Mouse (Mus musculus) frontal cortex, postnatal 25 days (tissue): ENCODE results near the gene Ppp1r3d.

Experiments
- DNase-seq, 2 experiments: peaks; one replicate each; pipeline ENCODE4 v3.0.0; 2022; ENCODE audit warnings: low spot score in 2 of 2

Ppp1r3d gene

GRCm38 (mm10) chr2:178414261-178415149, at the start of gene Ppp1r3d, which contains the start of gene Fam217b:
Gene Ppp1r3d (minus strand): TSS chr2:178414472.
Gene Fam217b (plus strand): TSS chr2:178414524.
- DNase-seq, result peak; percentile 35 to 45

GRCm38 (mm10) chr2:178460353-178460752, 46.1 kb upstream of the Ppp1r3d start:
- no peak for DNase-seq

DNA sequence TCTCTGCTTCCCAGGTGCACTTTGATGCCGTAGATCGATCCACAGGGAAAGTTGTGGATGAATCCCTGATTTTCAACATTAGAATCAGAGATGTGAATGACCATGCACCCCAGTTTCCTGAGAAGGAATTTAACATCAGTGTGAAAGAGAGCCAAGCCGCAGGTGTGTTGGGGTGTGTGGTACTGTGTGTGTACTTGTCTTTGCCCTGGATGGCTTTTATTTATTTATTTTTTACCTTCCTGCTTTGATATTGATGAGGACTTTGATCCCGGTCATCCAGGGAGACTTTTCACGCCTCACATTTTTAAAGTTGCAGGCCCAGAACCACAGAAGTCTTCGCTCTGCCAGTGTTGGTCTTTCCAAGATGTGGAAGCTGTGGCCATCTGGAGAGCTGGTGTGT, 43.1 kb upstream of the Ppp1r3d start:
- no peak for DNase-seq

DNA sequence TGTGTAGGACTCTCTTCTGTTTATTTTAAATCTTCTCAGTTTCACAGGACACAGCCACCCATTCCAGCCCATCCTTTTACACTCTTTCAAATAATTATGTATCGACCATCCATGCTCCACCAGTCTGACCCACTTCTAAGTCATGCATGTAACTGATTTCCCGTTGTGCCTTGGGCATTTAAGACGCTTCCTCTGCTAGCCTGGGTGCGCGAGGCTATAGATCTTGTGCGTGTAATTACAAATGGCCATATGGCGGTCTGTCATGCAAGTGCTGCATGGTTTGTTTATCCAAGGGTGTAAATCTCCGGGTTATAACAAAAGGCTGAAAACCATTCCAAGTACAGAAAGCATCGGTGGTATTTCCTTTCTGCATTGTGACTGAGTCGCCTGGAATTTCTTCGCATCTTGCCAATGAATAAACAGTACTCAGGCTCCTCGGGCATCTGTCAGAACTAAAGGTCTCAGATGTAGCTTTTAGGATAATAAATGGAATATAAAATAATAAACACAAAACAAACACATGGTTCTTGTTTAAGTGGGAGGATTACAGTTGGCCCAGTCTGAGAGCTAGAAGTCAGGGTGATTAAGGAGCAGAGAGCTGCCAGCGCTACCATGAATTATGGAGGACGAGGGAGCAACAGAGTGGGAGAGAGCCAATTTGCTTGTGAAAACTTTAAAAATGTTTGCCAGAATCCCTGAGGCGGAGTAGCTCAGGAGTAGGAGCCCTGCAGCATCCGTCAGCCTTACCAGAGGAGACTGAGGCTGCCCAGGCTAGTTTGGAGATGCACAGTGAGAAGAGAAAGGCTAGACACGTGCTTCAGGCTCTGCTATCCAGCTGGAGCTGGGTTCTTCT, 40.6 kb upstream of the Ppp1r3d start:
- DNase-seq, result no peak

GRCm38 (mm10) chr2:178450961-178451360, 36.7 kb upstream of the Ppp1r3d start:
- no peak for DNase-seq

DNA sequence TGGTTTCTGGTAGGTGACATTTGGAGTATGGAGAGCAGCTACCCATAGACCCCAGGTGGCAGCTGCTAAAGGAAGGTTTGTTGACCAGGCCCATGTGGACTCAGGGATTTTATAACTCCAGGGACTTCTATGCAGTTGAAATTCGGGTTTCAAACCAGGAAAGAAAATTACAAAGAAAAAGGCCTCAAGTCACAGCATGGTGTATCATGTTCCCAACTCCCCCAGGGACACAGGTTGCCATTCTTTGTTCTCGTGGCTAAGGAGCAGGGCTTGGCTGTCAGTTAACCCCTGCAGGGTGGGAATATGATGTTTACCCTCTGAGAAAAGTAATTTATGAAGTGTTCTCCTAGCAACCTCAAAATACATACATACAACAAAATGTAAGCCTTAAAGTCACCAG, 36.0 kb upstream of the Ppp1r3d start:
- no peak for DNase-seq

GRCm38 (mm10) chr2:178449386-178449785, 35.1 kb upstream of the Ppp1r3d start:
- no peak for DNase-seq

DNA sequence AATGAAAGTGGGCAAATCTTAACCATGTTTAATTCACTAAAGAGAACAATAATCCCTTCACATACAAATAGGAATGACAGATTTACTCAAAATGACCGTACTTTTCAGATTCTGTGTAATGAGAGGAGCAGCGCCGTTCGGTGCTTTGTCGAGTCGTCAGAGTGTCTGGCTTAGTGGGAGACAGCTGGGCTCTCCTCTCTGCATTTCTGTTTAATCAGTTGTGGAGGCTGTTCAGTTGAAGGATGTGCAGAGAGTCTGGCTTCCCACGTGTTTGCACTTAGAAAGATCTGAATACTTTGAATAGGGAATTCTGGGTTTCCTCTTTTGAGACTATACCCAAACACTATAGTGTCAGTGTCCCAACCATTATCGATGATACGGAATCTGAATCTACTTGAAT, 23.0 kb upstream of the Ppp1r3d start:
- no peak for DNase-seq

DNA sequence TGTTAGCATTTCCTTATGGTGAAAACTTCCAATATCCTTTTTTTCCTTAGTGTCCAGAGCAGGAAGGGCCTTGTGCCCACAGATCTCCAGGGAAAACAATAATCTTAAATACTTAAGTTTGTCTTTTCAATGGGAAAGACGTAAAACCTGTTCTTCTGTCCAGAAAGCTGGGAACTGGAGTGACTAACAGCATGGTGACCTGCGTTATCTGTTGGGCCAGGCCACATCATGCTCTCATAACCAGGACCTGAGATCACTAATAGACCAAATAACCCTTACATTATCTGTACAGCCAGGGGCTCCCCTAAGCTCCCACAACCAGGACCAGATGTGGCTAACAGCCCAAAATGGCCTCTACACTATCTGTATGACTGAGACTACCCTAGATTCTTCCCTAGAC, 19.6 kb upstream of the Ppp1r3d start:
- DNase-seq, result no peak

DNA sequence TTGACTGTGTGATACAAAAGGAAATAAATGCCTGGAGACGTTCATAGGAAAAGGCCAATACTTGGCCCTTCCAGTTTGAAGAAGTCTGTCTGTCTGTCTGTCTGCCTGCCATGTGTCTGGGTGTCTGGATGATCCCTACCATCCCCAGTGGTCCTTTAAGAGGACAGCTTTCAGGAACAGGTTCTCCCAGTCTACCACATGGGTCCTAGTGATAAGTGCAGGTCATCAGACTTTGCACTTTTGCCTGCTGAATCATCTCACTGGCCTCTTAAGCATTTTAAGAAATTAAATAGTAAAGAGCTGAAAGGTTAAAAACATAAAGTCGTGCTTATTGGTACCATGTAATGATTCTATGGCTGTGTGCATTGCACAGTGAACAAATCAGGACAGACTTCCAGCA, 19.2 kb upstream of the Ppp1r3d start:
- no peak for DNase-seq

- DNase-seq, result no peak
Observed at GRCm38 (mm10) chr2:178430231-178430630, 16.0 kb upstream of the Ppp1r3d start, which contains the start of gene Cdh26. Gene Cdh26 (plus strand): TSS chr2:178430531.

DNA sequence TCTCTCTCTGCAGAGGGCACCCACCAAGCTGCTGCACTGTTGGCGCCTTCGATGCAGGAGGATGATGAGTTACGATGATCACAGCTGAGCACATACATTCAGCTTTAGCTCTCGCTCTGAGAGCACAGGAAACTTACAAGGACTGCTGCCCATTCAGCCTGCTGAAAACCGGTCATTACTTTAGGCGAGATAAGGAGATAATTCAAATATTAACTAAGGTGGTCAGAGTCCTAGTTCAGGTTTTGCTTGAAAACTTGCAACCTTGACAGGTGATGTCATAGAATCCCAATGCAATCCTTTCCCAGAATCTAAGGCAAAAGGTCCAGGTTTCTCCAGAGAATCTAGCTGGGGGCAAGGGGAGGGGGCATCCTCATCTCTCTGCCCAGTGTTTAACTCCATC, 15.2 kb upstream of the Ppp1r3d start:
- no peak for DNase-seq

DNA sequence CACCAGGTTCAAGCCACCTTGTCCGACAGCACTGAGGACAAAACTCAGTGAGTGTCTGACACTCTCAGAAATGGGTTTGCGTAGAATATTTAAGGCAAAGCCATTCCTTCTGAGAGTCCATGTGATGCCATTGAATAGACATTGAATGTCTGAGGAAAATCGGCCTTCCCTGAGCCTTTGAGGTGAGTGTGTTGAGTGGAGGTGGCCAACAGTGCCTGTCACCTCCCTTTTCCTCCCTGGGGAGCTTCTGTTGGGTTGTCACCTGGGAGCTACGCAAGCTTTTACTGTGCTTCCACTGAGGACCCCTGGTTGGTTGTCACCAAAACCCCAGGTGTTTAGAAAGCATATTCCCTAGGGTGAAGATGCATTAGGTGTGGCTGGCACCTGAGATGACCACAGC, 14.4 kb upstream of the Ppp1r3d start:
- DNase-seq, result no peak

DNA sequence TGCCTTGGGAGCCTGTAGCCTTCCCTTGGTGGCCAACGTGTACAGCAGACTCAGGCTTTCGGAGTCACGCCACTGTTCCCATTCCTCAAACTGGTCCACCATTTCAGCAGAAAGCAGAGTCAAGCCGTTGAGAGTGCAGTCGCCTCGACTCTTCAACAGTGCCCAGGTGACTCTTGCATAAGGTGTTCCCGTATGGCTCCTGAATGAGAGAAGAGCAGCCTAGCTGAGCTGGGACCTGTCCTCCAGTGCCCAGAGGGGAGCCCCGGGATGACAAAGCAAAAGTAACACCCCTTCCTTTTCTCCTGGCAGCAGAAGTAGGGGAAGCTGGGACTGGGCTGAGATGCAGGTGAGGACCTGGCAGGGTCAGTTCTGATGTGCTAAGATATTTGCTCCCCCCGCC, 13.9 kb upstream of the Ppp1r3d start:
- no peak for DNase-seq

- DNase-seq, result no peak
Observed at GRCm38 (mm10) chr2:178427181-178427580, 12.9 kb upstream of the Ppp1r3d start.

- peak; percentile 4 to 8 for DNase-seq
Observed at GRCm38 (mm10) chr2:178426229-178426628, 12.0 kb upstream of the Ppp1r3d start.

DNA sequence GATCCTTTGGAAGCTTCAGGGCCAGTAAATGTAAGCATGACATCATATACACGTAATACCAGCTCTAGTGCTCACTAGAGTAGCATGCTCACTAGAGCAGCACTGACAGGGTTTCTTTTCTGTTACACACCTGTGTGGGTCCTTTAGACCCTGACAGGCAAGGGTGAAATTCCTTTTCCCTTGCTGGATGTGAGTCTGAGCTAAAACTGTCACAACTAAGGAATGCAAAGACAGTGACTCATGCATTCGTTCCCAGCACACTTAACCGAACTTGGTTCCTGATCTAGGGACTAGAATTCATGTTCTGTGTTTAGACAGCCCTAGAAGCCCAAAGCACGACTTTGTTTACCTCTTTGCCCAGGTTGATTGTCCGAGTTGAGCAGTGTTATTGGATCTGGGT, 9.0 kb upstream of the Ppp1r3d start:
- peak; percentile 1 for DNase-seq

GRCm38 (mm10) chr2:178422186-178422585, 7.9 kb upstream of the Ppp1r3d start:
- DNase-seq, result no peak

DNA sequence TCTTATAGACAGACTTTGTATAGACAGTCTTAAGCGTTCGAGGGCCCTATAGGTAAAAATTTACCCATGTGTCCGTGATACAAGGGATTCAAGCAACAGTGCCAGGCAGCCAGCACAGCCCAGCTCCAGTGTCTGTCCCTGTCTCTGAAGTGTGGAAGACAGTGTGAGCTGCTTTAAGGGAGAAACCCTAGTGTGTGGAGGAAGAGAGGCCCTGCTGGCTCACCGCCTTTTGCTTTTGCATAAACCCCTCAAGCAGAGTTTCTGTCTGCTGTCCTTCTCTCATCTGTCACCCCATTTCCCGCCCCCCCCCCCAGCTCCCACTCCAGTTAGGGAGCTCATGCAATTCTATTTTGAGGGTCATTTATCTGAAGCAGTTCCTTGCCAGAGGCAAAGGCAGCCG, 7.3 kb upstream of the Ppp1r3d start:
- DNase-seq, result peak in 1 of 2 experiments; percentile 4

- DNase-seq, result peak in 1 of 2 experiments; percentile 3
Observed at GRCm38 (mm10) chr2:178420576-178420975, 6.3 kb upstream of the Ppp1r3d start.

- peak in 1 of 2 experiments; percentile 3 for DNase-seq
Observed at GRCm38 (mm10) chr2:178416970-178417369, 2.7 kb upstream of the Ppp1r3d start.

DNA sequence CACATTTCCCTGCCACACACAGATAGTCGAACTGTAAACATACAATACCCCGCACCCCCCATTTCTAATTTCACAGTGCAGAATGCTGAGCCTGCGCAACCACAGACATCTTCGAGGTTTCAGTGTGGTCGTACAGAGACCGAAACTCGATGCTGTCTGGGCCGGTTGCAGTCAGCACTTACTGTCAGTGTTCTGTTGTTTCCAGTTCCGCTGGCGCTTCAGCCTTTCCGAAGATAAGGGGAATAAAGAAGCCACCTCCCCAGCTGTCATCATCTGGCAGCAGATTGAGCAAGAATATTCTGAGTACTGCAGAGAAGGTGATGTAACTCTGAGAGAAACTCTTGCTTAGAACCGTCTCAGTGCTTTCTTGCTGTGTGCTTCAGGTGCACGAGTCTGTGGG, 2.2 kb upstream of the Ppp1r3d start:
- DNase-seq, result no peak

DNA sequence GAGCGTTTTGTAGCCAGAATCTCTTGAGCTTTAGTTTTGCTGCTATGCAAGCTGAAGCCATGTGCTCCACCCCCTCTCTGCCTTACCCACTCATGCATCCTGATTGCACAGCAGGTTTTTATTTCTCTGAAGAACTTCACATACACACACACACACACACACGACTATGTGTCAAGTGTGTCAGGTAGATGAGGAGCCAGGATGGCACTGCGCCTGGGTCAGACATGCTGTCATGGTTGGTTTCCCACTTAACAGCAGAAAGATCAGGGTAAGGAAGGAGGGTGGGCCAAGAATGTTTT, 827 bp upstream of the Ppp1r3d start:
- DNase-seq, result no peak
